Mouse (Mus musculus): Measurements from ENCODE around the gene Lrrc74a. TPM values are rescaled to one million over a fixed set of nuclear protein-coding genes. Genes with fewer than 3 reads are reported as not detected.

Gene Lrrc74a
- polyA plus RNA-seq, 1 experiment from 2014 or later = not detected

DNA sequence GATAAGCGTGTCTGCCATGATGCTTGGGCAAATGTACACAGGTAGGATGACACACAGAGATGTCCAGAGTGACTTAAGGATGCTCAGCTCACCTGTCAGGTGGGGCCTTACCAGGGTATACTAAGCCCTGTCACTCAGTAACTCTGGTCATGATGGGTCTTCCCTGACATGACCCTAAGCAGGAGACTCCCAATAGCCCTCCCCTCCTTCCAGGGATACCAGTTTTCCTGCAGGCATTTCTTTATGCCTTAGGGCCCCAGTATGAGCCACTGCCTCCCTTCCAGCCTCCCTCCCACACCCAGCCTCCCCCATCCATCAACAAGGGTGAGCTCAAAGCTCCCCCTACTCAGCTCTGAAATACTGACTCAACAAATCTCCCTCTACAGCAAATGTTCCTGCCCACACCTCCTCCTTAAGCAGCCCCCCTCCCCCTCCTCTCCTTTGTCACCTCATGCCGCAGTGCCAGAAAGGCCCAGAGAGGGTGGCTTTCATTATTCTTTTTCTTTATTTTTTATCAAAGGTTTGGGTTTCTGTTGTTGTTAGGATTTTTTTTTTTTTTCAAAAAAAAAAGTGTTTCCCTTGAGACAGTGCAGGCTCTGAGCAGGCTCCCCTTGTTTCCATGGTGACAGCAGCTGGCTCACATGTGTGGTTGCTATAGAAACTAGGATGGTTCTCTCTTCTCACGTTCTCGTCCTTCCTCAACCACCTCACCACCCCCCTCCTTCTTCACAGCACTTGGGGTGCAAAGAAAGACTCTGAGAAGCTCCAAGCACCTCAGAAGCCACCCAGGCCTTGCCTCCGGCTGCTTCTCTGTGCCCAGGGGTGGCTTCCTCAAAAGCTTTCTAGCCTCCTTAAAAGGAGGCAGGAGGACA lies 73.0 kb downstream of the Lrrc74a start:
- Histone ChIP-seq H3K36me3 (ENCODE audit: control insufficient read depth, insufficient read depth, low read length) (no peaks in the 10 kb centered on the region), H3K4me1 (ENCODE audit: control insufficient read depth, insufficient read depth, low read length) (peaks cover 58% of the 10 kb centered on the region), H3K4me2 (replicated peaks; ENCODE audit: low read depth, low read length) (no peak overlapping the region), H3K4me3 (ENCODE audit: low read depth, low read length) (no peak overlapping the region), H3K9me3 (ENCODE audit: control insufficient read depth, low read depth, low read length) (no peaks in the 10 kb centered on the region), H3K27me3 (ENCODE audit: control insufficient read depth, insufficient read depth, low read length) (no peaks in the 10 kb centered on the region), H3K9ac (replicated peaks; ENCODE audit: low read depth, low read length) (no peak overlapping the region), H3K27ac (ENCODE audit: low read length) (peak overlapping the region; percentile 55; the same call in 1 of the 2 replicates)
- WGBS = 17% methylated on average over 5 of the region's 5 CpGs
- ATAC-seq (ENCODE audit: insufficient number of reproducible peaks, insufficient read depth, low FRiP score, low read depth) = 0 out of 2 replicates have a peak, but pooled peaks have one; percentile 15

DNA sequence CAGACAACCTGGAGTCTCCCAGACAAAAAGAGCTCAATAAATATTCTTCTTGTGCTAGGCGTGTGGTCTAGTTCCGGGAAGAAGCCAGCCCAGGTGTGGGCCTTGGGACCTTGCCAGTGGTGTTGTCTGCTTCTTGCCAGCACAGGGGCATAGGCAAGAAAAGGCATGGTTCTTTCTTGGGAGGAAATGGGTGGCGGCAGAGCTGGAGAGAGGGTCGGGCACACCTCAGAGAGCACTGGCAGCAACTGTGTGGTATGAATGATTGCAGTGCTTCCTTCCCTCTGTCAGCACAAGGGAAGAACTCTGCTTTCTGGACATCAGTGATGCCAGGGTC lies 73.6 kb downstream of the Lrrc74a start:
- H3K4me2 ChIP-seq (replicated peaks; ENCODE audit: low read depth, low read length) = no peak overlapping the region

DNA sequence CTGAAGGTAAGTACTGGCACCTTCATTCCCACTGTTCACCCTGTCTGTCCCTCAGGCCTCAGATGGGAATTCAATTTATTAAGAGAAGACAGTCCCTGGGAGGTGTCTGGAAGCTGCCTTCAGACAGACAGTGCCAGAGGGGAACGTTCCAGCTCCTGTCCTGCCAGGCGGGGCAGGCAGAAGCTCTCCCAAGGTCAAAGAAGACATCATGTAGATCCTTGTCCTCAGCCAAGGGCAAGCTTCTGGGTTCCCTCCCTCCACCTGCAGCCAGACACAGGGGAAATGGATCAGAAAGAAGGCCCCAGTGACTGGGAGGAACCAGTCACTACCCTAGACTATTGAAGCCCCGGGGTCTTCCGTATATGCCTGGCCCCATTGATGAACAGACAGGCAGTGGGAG lies 74.7 kb downstream of the Lrrc74a start:
- Histone ChIP-seq H3K4me2 (replicated peaks; ENCODE audit: low read depth, low read length) (no peak overlapping the region), H3K27me3 (ENCODE audit: control insufficient read depth, insufficient read depth, low read length) (no peaks in the 10 kb centered on the region), H3K4me3 (ENCODE audit: low read depth, low read length) (no peak overlapping the region), H3K4me1 (ENCODE audit: control insufficient read depth, insufficient read depth, low read length) (peaks cover 42% of the 10 kb centered on the region), H3K27ac (ENCODE audit: low read length) (no peak overlapping the region), H3K9ac (replicated peaks; ENCODE audit: low read depth, low read length) (no peak overlapping the region), H3K9me3 (ENCODE audit: control insufficient read depth, low read depth, low read length) (no peaks in the 10 kb centered on the region), H3K36me3 (ENCODE audit: control insufficient read depth, insufficient read depth, low read length) (no peaks in the 10 kb centered on the region)
- ATAC-seq (ENCODE audit: insufficient number of reproducible peaks, insufficient read depth, low FRiP score, low read depth) = no peak
- 81% methylated on average over 4 of the region's 4 CpGs for WGBS

More for the DNA sequence above, 73.6 kb downstream of the Lrrc74a start:
- 33% methylated on average over 4 of the region's 4 CpGs for WGBS
- Histone ChIP-seq H3K9ac (replicated peaks; ENCODE audit: low read depth, low read length) (no peak overlapping the region), H3K4me1 (ENCODE audit: control insufficient read depth, insufficient read depth, low read length) (peaks cover 52% of the 10 kb centered on the region), H3K9me3 (ENCODE audit: control insufficient read depth, low read depth, low read length) (no peaks in the 10 kb centered on the region), H3K27ac (ENCODE audit: low read length) (no peak overlapping the region), H3K27me3 (ENCODE audit: control insufficient read depth, insufficient read depth, low read length) (no peaks in the 10 kb centered on the region), H3K36me3 (ENCODE audit: control insufficient read depth, insufficient read depth, low read length) (no peaks in the 10 kb centered on the region), H3K4me3 (ENCODE audit: low read depth, low read length) (no peak overlapping the region)
- no peak for ATAC-seq (ENCODE audit: insufficient number of reproducible peaks, insufficient read depth, low FRiP score, low read depth)

DNA sequence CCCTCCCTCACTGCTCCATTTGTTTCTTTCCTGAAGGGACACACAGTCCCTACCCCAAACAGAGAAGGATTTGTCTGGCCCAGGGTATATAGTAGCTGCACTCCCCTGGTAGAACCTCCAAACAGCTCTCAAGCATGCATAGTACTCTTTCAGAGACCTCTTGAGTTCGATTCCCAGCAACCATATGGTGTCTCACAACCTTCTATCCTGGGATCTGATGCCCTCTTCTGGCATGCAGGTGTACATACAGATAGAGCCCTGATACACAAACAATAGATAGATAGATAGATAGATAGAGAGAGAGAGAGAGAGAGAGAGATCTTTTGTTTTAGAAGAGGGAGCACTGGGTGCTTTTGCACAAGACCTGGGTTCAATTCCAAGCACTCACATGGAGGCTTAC lies 75.9 kb downstream of the Lrrc74a start:
- no peak for ATAC-seq (ENCODE audit: insufficient number of reproducible peaks, insufficient read depth, low FRiP score, low read depth)
- no peaks in the 10 kb centered on the region for H3K9me3 ChIP-seq (ENCODE audit: control insufficient read depth, low read depth, low read length)
- H3K36me3 ChIP-seq (ENCODE audit: control insufficient read depth, insufficient read depth, low read length) = no peaks in the 10 kb centered on the region
- no peak overlapping the region for H3K4me2 ChIP-seq (replicated peaks; ENCODE audit: low read depth, low read length)
- H3K27me3 ChIP-seq (ENCODE audit: control insufficient read depth, insufficient read depth, low read length) = no peaks in the 10 kb centered on the region
- WGBS = 82% methylated on average over 1 of the region's 1 CpGs
- H3K4me3 ChIP-seq (ENCODE audit: low read depth, low read length) = no peak overlapping the region
- peaks cover 30% of the 10 kb centered on the region for H3K4me1 ChIP-seq (ENCODE audit: control insufficient read depth, insufficient read depth, low read length)
- no peak overlapping the region for H3K9ac ChIP-seq (replicated peaks; ENCODE audit: low read depth, low read length)
- no peak overlapping the region for H3K27ac ChIP-seq (ENCODE audit: low read length)

DNA sequence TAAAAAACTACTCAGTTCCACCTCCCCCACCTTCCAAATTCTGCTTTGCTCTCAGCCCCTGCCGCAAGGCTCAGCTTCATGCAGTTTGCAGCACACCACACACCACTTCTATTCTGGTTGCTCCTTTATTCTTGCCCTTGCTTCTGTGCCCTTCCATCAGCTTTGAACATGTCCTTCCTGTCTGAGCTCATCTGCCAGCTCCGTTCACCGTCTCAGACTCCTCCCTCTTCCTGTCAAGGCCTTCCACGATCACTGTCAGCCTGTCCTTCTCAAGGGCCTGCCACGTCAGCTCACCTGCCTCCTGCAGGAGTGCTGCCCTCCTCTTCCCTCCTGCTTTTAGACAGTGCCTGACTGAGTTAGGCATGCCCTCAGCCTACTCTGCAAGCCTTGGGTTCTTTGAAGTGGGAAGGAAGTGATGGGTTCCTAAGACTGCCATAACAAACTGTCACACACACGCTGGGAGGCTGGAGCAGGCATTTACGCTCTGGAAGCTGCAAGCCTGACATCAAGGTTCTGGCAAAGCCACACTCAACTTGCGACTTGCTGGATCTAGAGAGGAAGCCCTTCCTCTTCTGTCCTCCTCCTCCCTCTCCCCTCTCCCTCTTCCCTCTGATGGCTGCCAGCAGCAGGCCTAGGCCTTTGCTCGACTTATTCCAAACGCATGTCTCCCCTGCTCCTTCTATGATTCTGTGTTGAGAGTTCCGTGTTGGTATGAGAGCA lies 76.7 kb downstream of the Lrrc74a start:
- ATAC-seq (ENCODE audit: insufficient number of reproducible peaks, insufficient read depth, low FRiP score, low read depth) = no peak
- H3K4me1 ChIP-seq (ENCODE audit: control insufficient read depth, insufficient read depth, low read length) = peaks cover 27% of the 10 kb centered on the region
- 37% methylated on average over 11 of the region's 11 CpGs for WGBS
- peak overlapping the region; percentile 77 for H3K27ac ChIP-seq (ENCODE audit: low read length)
- no peak overlapping the region for H3K9ac ChIP-seq (replicated peaks; ENCODE audit: low read depth, low read length)
- no peak overlapping the region for H3K4me3 ChIP-seq (ENCODE audit: low read depth, low read length)
- no peaks in the 10 kb centered on the region for H3K36me3 ChIP-seq (ENCODE audit: control insufficient read depth, insufficient read depth, low read length)
- H3K9me3 ChIP-seq (ENCODE audit: control insufficient read depth, low read depth, low read length) = no peaks in the 10 kb centered on the region
- no peaks in the 10 kb centered on the region for H3K27me3 ChIP-seq (ENCODE audit: control insufficient read depth, insufficient read depth, low read length)
- no peak overlapping the region for H3K4me2 ChIP-seq (replicated peaks; ENCODE audit: low read depth, low read length)

- H3K4me2 ChIP-seq (replicated peaks; ENCODE audit: low read depth, low read length) = no peak overlapping the region
- H3K36me3 ChIP-seq (ENCODE audit: control insufficient read depth, insufficient read depth, low read length) = no peaks in the 10 kb centered on the region
- no peak for ATAC-seq (ENCODE audit: insufficient number of reproducible peaks, insufficient read depth, low FRiP score, low read depth)
- no peak overlapping the region for H3K27ac ChIP-seq (ENCODE audit: low read length)
- WGBS = 84% methylated on average over 3 of the region's 3 CpGs
- H3K27me3 ChIP-seq (ENCODE audit: control insufficient read depth, insufficient read depth, low read length) = no peaks in the 10 kb centered on the region
- H3K9me3 ChIP-seq (ENCODE audit: control insufficient read depth, low read depth, low read length) = no peaks in the 10 kb centered on the region
- H3K4me3 ChIP-seq (ENCODE audit: low read depth, low read length) = no peak overlapping the region
- peaks cover 13% of the 10 kb centered on the region; the same call in 1 of the 2 replicates for H3K4me1 ChIP-seq (ENCODE audit: control insufficient read depth, insufficient read depth, low read length)
- no peak overlapping the region for H3K9ac ChIP-seq (replicated peaks; ENCODE audit: low read depth, low read length)
These were observed 78.6 kb downstream of the Lrrc74a start for GRCm38 (mm10) chr12:86812782-86813181.

Other genes with a start within 250 kb of the Lrrc74a start
- gene Vash1, start 55.7 kb upstream of the Lrrc74a start, polyA plus RNA-seq (2014; fragmentation: Nextera tagmentation; extraction: Ambion mirVana) = 10.5 and 12.2 TPM in 2 replicates
- gene Angel1, start 7.9 kb upstream of the Lrrc74a start, polyA plus RNA-seq (2014; fragmentation: Nextera tagmentation; extraction: Ambion mirVana) = 8.7 and 10.2 TPM in 2 replicates
- gene Irf2bpl, start 150.4 kb downstream of the Lrrc74a start, polyA plus RNA-seq (2014; fragmentation: Nextera tagmentation; extraction: Ambion mirVana) = 18.2 and 21.6 TPM in 2 replicates
- 20.9 and 22.3 TPM in 2 replicates for gene Cipc, start 212.7 kb downstream of the Lrrc74a start, polyA plus RNA-seq (2014; fragmentation: Nextera tagmentation; extraction: Ambion mirVana)

Data from stomach, embryonic 14.5 days (tissue).